Mouse (Mus musculus) intestine, postnatal 0 days (tissue): ENCODE data around the gene Trim67. TPM values are rescaled to one million over a fixed set of nuclear protein-coding genes. Genes with fewer than 3 reads are reported as not detected.
A peak's percentile ranks its signal among the peaks of the same experiment; 100 is the strongest.

Experiments used
- ATAC-seq: fragments of 200-750 bp; cut with Nextera tagmentation; 2 replicates; pipeline ENCODE4 v1.8.0; 2017; ENCODE audit warnings: mild to moderate bottlenecking, moderate TSS enrichment, moderate library complexity
- H3K27ac ChIP-seq: fragments of 300-500 bp; sonication (generic); 2 replicates; pipeline ENCODE4 v1.5.1; 2014; ENCODE audit warnings: mild to moderate bottlenecking, low read depth, low read length, moderate library complexity
- H3K27me3 ChIP-seq: fragments of 300-500 bp; sonication (generic); replicated peaks from 2 replicates; pipeline ENCODE4 v1.6.1; 2014; ENCODE audit warnings: low read length, mixed read lengths; ENCODE audit not compliant: control insufficient read depth, insufficient read depth
- H3K36me3 ChIP-seq: fragments of 300-500 bp; sonication (generic); 2 replicates; pipeline ENCODE4 v1.6.1; 2014; ENCODE audit warnings: mild to moderate bottlenecking, moderate library complexity; ENCODE audit not compliant: control insufficient read depth, insufficient read depth
- H3K4me1 ChIP-seq: fragments of 300-500 bp; sonication (generic); replicated peaks from 2 replicates; pipeline ENCODE4 v1.6.1; 2014; ENCODE audit warnings: antibody characterized with exemption, low read length, mixed read lengths; ENCODE audit not compliant: control insufficient read depth, insufficient read depth
- H3K4me2 ChIP-seq: fragments of 300-500 bp; sonication (generic); replicated peaks from 2 replicates; pipeline ENCODE4 v1.6.1; 2014; ENCODE audit warnings: low read depth, mild to moderate bottlenecking, moderate library complexity
- H3K4me3 ChIP-seq: fragments of 300-500 bp; sonication (generic); 2 replicates; pipeline ENCODE4 v1.5.1; 2014; ENCODE audit warnings: low read depth, low read length
- H3K9ac ChIP-seq: fragments of 300-500 bp; sonication (generic); 2 replicates; pipeline ENCODE4 v1.6.1; 2014; ENCODE audit warnings: mild to moderate bottlenecking, low read depth, low read length
- H3K9me3 ChIP-seq: fragments of 300-500 bp; sonication (generic); 2 replicates; pipeline ENCODE4 v1.6.1; 2016; ENCODE audit warnings: mixed run types; ENCODE audit not compliant: control insufficient read depth
- CTCF ChIP-seq: sonication (generic); IDR thresholded peaks from 2 replicates; pipeline ENCODE4 v1.5.1; 2016; ENCODE audit warnings: low read depth, mild to moderate bottlenecking, control low read depth, antibody characterized with exemption, moderate library complexity
- WGBS: fragments of 180-500 bp; shearing (Covaris S2); extraction: QIAGEN DNeasy Blood & Tissue Kit; methylation state at CpG from one replicate; pipeline ENCODE4 v1.1.7; 2014; 5-methylcytosine and 5-hydroxymethylcytosine counted together
- polyA plus RNA-seq: library from polyadenylated mRNA; unstranded; fragments of >200 nt; fragmentation: Nextera tagmentation; extraction: Ambion mirVana; gene quantifications from 2 replicates; pipeline ENCODE4 v1.2.1, GENCODE M21; 2015

Trim67 gene
- polyA plus RNA-seq, 1 experiment from 2014 or later = 0.23 TPM

DNA sequence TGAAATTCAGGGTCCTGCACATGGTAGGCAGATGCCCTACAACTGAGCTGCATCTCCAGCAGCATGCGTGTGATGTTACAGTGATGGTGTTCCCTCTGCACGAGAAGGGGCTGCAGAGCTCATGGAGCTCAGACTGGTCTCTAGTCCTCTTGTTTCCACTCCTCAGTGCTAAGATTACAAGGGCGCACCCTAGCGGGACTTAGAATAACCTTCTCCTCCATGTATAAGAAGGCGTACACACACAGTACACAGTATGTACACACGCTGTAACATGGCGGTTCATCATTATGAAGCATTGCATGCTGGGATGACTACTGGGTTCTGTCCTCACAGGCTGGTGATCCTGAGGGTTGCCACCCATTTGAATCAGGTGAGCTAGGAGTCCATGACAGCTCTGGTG is 79.2 kb downstream of the Trim67 start:
- ATAC-seq = no peak
- H3K4me3 ChIP-seq = no peak overlapping the region
- TF ChIP-seq CTCF = no peak

GRCm38 (mm10) chr8:124872690-124873089 is 79.8 kb downstream of the Trim67 start:
- peaks cover 64% of the 10 kb centered on the region for H3K36me3 ChIP-seq
- no peak overlapping the region for H3K27ac ChIP-seq
- no peaks in the 10 kb centered on the region for H3K4me1 ChIP-seq
- no peak overlapping the region for H3K4me2 ChIP-seq
- H3K9me3 ChIP-seq = no peaks in the 10 kb centered on the region
- TF ChIP-seq CTCF = no peak
- no peak for ATAC-seq
- no peak overlapping the region for H3K9ac ChIP-seq
- H3K4me3 ChIP-seq = no peak overlapping the region
- H3K27me3 ChIP-seq = no peaks in the 10 kb centered on the region
- WGBS = 57% methylated on average over 5 of the region's 5 CpGs

More for the DNA sequence above, 79.2 kb downstream of the Trim67 start:
- H3K9ac ChIP-seq = no peak overlapping the region
- no peaks in the 10 kb centered on the region for H3K27me3 ChIP-seq
- H3K9me3 ChIP-seq = no peaks in the 10 kb centered on the region
- H3K27ac ChIP-seq = peak overlapping the region; percentile 0; the same call in 1 of the 2 replicates
- no peak overlapping the region for H3K4me2 ChIP-seq
- no peaks in the 10 kb centered on the region for H3K4me1 ChIP-seq
- 92% methylated on average over 7 of the region's 7 CpGs for WGBS
- H3K36me3 ChIP-seq = peaks cover 59% of the 10 kb centered on the region

GRCm38 (mm10) chr8:124878141-124878540 is 85.2 kb downstream of the Trim67 start:
- no peak overlapping the region for H3K27ac ChIP-seq
- H3K9me3 ChIP-seq = no peaks in the 10 kb centered on the region
- no peaks in the 10 kb centered on the region for H3K4me1 ChIP-seq
- H3K27me3 ChIP-seq = no peaks in the 10 kb centered on the region
- no peak for ATAC-seq
- no peak overlapping the region for H3K4me2 ChIP-seq
- no peak for TF ChIP-seq CTCF
- WGBS = 79% methylated on average over 5 of the region's 5 CpGs
- H3K9ac ChIP-seq = no peak overlapping the region
- peaks cover 92% of the 10 kb centered on the region for H3K36me3 ChIP-seq
- no peak overlapping the region for H3K4me3 ChIP-seq

DNA sequence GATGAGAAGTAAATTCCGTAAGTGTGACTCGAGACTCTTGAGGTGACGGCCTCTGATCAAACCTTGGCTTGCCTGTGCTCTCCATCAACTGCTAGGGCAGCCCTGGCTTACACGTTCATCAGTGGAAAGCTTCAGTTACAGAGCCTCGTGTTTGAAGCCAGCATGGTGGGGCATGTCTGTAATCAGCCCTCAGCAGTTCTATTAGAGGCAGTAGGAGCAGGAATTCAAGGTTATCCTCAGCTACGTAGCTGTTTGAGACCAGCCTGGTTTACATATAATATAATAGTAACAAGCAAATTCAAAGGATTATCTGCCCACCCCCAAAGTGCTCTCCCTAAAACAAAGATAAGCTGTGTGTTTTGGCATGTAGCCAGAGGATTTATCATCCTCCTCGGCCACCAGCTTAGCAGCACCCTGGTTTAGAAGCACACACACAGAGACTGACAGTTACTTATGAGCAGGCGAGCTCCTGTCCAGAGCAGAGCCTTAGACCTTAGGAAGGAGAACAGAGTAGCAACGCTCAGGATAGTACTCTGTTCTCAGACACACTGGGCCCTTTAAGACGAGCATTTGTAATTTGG is 86.1 kb downstream of the Trim67 start:
- Histone ChIP-seq H3K4me1 (no peaks in the 10 kb centered on the region), H3K4me2 (no peak overlapping the region), H3K27me3 (no peaks in the 10 kb centered on the region), H3K36me3 (peaks cover 92% of the 10 kb centered on the region), H3K9ac (no peak overlapping the region), H3K9me3 (no peaks in the 10 kb centered on the region), H3K4me3 (no peak overlapping the region), H3K27ac (no peak overlapping the region)
- no peak for ATAC-seq
- 66% methylated on average over 10 of the region's 10 CpGs for WGBS
- no peak for TF ChIP-seq CTCF

Other genes starting within 250 kb of the Trim67 start
- 11.3 and 11.8 TPM in 2 replicates for gene Agt, start 223.4 kb upstream of the Trim67 start, polyA plus RNA-seq
- 2.0 and 2.7 TPM in 2 replicates for gene Capn9, start 217.0 kb upstream of the Trim67 start, polyA plus RNA-seq
- gene 2310022B05Rik, start 129.7 kb upstream of the Trim67 start, polyA plus RNA-seq = 22.1 and 22.6 TPM in 2 replicates
- 19.0 and 20.2 TPM in 2 replicates for gene Ttc13, start 71.1 kb upstream of the Trim67 start, polyA plus RNA-seq
- gene Arv1, start 71.0 kb upstream of the Trim67 start, polyA plus RNA-seq = 13.3 and 14.8 TPM in 2 replicates
- 1.9 and 2.3 TPM in 2 replicates for gene Fam89a, start 41.3 kb upstream of the Trim67 start, polyA plus RNA-seq
- gene Gnpat, start 69.9 kb downstream of the Trim67 start, polyA plus RNA-seq = 31.0 and 31.9 TPM in 2 replicates
- gene 2810004N23Rik, start 70.0 kb downstream of the Trim67 start, polyA plus RNA-seq = 17.7 and 20.6 TPM in 2 replicates
- gene Exoc8, start 104.6 kb downstream of the Trim67 start, polyA plus RNA-seq = 4.7 and 5.4 TPM in 2 replicates
- gene Sprtn, start 104.8 kb downstream of the Trim67 start, polyA plus RNA-seq = 4.5 and 4.7 TPM in 2 replicates
- 8.2 and 8.5 TPM in 2 replicates for gene Egln1, start 156.2 kb downstream of the Trim67 start, polyA plus RNA-seq
- gene Tsnax, start 219.9 kb downstream of the Trim67 start, polyA plus RNA-seq = 47.4 and 48.3 TPM in 2 replicates